Mouse (Mus musculus): ENCODE results near the gene Gdf15. TPM values are rescaled to one million over a fixed set of nuclear protein-coding genes. Genes with fewer than 3 reads are reported as not detected.

The Gdf15 gene
- total and polyA plus RNA-seq, 2 experiments from 2014 or later, result 0.22 to 0.26 TPM

DNA sequence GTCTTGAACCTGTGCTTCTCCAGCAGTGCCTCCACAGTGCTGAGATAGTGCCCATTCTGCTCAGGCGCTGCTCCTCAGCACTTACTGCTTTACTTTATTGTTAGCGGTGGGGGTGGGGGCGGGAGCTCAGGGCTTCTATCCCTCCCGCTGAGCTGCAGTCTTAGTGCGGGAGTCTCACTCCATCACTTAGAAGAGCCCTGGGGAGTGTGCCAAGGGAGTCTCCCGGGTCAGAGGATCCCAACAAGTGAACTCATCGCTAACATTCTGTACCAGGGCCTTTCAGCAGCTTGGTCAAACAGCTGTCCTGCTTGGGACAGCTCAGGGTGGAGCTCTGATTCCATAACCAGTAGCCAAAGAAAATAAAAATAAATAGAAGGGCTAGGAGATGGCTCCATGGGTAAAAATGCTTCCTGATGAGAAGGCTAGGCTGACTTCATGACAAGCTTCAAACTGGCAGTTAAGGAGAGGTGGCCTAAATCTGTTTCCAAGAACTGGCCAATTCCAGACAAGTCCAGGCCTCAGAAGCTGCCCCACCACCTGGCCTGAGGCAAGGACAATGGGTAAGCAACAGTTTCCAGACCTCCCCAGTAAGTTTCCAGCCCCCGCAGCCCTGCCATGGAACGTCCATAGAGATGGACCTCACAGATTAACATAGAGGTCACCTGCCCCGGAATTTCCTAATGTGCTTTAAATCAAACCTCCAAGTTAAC, 39.5 kb upstream of the Gdf15 start:
- no peaks in the 10 kb centered on the region for H3K27me3 ChIP-seq (ENCODE audit: insufficient read depth, low read length)
- TF ChIP-seq CTCF (IDR thresholded peaks at IDR 0.05), result no peak
- DNase-seq (ENCODE audit: low spot score), result no peak
- H3K9ac ChIP-seq (replicated peaks; ENCODE audit: low read length, poor library complexity, severe bottlenecking), result no peak overlapping the region
- peaks cover 8% of the 10 kb centered on the region; the same call in 1 of the 2 replicates for H3K4me1 ChIP-seq (ENCODE audit: insufficient read depth, low read length)
- no peak overlapping the region for H3K4me3 ChIP-seq (ENCODE audit: low read depth, low read length)
- no peak for ATAC-seq (ENCODE audit: low FRiP score)
- H3K36me3 ChIP-seq (ENCODE audit: insufficient read depth, low read length), result no peaks in the 10 kb centered on the region
- WGBS, result 55% methylated on average over 10 of the region's 10 CpGs
- no peaks in the 10 kb centered on the region for H3K9me3 ChIP-seq (ENCODE audit: low read length)
- no peak overlapping the region for H3K4me2 ChIP-seq (ENCODE audit: low read depth, low read length, poor library complexity, severe bottlenecking)
- H3K27ac ChIP-seq (ENCODE audit: low read depth, low read length), result peak overlapping the region; percentile 96; the same call in 1 of the 2 replicates

GRCm38 (mm10) chr8:70667071-70667470, 34.8 kb upstream of the Gdf15 start:
- H3K27me3 ChIP-seq (ENCODE audit: insufficient read depth, low read length), result no peaks in the 10 kb centered on the region
- H3K27ac ChIP-seq (ENCODE audit: low read depth, low read length), result no peak overlapping the region
- H3K9ac ChIP-seq (replicated peaks; ENCODE audit: low read length, poor library complexity, severe bottlenecking), result no peak overlapping the region
- H3K9me3 ChIP-seq (ENCODE audit: low read length), result no peaks in the 10 kb centered on the region
- no peaks in the 10 kb centered on the region for H3K36me3 ChIP-seq (ENCODE audit: insufficient read depth, low read length)
- DNase-seq (ENCODE audit: low spot score), result peak; percentile 49
- no peaks in the 10 kb centered on the region for H3K4me1 ChIP-seq (ENCODE audit: insufficient read depth, low read length)
- TF ChIP-seq CTCF (IDR thresholded peaks at IDR 0.05), result no peak
- WGBS, result 66% methylated on average over 5 of the region's 5 CpGs
- H3K4me2 ChIP-seq (ENCODE audit: low read depth, low read length, poor library complexity, severe bottlenecking), result no peak overlapping the region
- no peak overlapping the region for H3K4me3 ChIP-seq (ENCODE audit: low read depth, low read length)
- ATAC-seq (ENCODE audit: low FRiP score), result no peak

GRCm38 (mm10) chr8:70665599-70665998, 33.3 kb upstream of the Gdf15 start:
- TF ChIP-seq CTCF (IDR thresholded peaks at IDR 0.05), result no peak
- Histone ChIP-seq H3K9me3 (ENCODE audit: low read length) (no peaks in the 10 kb centered on the region), H3K9ac (replicated peaks; ENCODE audit: low read length, poor library complexity, severe bottlenecking) (no peak overlapping the region), H3K4me1 (ENCODE audit: insufficient read depth, low read length) (no peaks in the 10 kb centered on the region), H3K4me3 (ENCODE audit: low read depth, low read length) (no peak overlapping the region), H3K27ac (ENCODE audit: low read depth, low read length) (no peak overlapping the region), H3K27me3 (ENCODE audit: insufficient read depth, low read length) (no peaks in the 10 kb centered on the region), H3K36me3 (ENCODE audit: insufficient read depth, low read length) (no peaks in the 10 kb centered on the region), H3K4me2 (ENCODE audit: low read depth, low read length, poor library complexity, severe bottlenecking) (no peak overlapping the region)
- DNase-seq (ENCODE audit: low spot score) (no peak), ATAC-seq (ENCODE audit: low FRiP score) (no peak)
- WGBS, result 79% methylated on average over 2 of the region's 2 CpGs

- Histone ChIP-seq H3K4me2 (ENCODE audit: low read depth, low read length, poor library complexity, severe bottlenecking) (no peak overlapping the region), H3K9me3 (ENCODE audit: low read length) (no peaks in the 10 kb centered on the region), H3K27me3 (ENCODE audit: insufficient read depth, low read length) (no peaks in the 10 kb centered on the region), H3K36me3 (ENCODE audit: insufficient read depth, low read length) (no peaks in the 10 kb centered on the region), H3K27ac (ENCODE audit: low read depth, low read length) (no peak overlapping the region), H3K4me1 (ENCODE audit: insufficient read depth, low read length) (no peaks in the 10 kb centered on the region), H3K4me3 (ENCODE audit: low read depth, low read length) (no peak overlapping the region), H3K9ac (replicated peaks; ENCODE audit: low read length, poor library complexity, severe bottlenecking) (no peak overlapping the region)
- WGBS, result 79% methylated on average over 3 of the region's 3 CpGs
- ATAC-seq (ENCODE audit: low FRiP score), result no peak
- no peak for TF ChIP-seq CTCF (IDR thresholded peaks at IDR 0.05)
- no peak for DNase-seq (ENCODE audit: low spot score)
Measured at GRCm38 (mm10) chr8:70664631-70665030, 32.4 kb upstream of the Gdf15 start.

- Histone ChIP-seq H3K27me3 (ENCODE audit: insufficient read depth, low read length) (no peaks in the 10 kb centered on the region), H3K9me3 (ENCODE audit: low read length) (no peaks in the 10 kb centered on the region), H3K4me1 (ENCODE audit: insufficient read depth, low read length) (peaks cover 2% of the 10 kb centered on the region; the same call in 1 of the 2 replicates), H3K27ac (ENCODE audit: low read depth, low read length) (0 out of 2 replicates have a peak overlapping the region, but pooled peaks have one; percentile 18), H3K4me2 (ENCODE audit: low read depth, low read length, poor library complexity, severe bottlenecking) (no peak overlapping the region), H3K4me3 (ENCODE audit: low read depth, low read length) (no peak overlapping the region), H3K9ac (replicated peaks; ENCODE audit: low read length, poor library complexity, severe bottlenecking) (no peak overlapping the region), H3K36me3 (ENCODE audit: insufficient read depth, low read length) (no peaks in the 10 kb centered on the region)
- DNase-seq (ENCODE audit: low spot score), result peak; percentile 72
- no peak for TF ChIP-seq CTCF (IDR thresholded peaks at IDR 0.05)
- ATAC-seq (ENCODE audit: low FRiP score), result no peak
- WGBS, result 29% methylated on average over 4 of the region's 4 CpGs
Measured at GRCm38 (mm10) chr8:70663691-70664090, 31.4 kb upstream of the Gdf15 start.

DNA sequence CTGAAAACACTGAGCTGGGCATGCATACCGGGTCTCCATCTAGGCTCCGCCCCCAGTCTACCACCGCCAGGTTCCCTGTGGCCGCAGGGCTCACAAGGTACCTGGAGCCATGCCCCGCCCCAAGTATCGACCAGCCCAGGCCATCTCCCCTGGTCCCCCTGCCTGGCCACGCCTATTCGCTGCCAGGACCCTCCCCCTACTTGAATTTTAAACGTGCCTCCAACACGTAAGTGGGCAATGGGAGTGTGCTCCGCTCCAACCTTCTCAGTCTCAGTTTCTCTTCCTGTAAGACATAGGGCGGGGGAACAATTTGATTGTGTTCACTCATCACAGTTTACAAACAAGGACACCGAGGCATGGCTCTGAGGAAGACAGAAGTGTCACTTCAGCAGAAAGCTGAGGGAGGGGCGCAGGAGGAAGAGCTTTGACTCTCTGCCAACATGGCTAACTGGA, 28.0 kb upstream of the Gdf15 start, which contains the start of gene Pgpep1:
Gene Pgpep1, minus strand, starts transcription at position 116 of the 453 bp plus-strand sequence.
- Histone ChIP-seq H3K27ac (ENCODE audit: low read depth, low read length) (peak within 1 kb of the TSS; percentile 44; the same call in 1 of the 2 replicates), H3K4me3 (ENCODE audit: low read depth, low read length) (peak within 1 kb of the TSS; percentile 64), H3K4me2 (ENCODE audit: low read depth, low read length, poor library complexity, severe bottlenecking) (peak within 1 kb of the TSS; percentile 92), H3K4me1 (ENCODE audit: insufficient read depth, low read length) (peaks cover 4% of the 10 kb centered on the region; the same call in 1 of the 2 replicates), H3K27me3 (ENCODE audit: insufficient read depth, low read length) (no peaks in the 10 kb centered on the region), H3K9me3 (ENCODE audit: low read length) (no peaks in the 10 kb centered on the region), H3K9ac (replicated peaks; ENCODE audit: low read length, poor library complexity, severe bottlenecking) (peak within 1 kb of the TSS; percentile 75), H3K36me3 (ENCODE audit: insufficient read depth, low read length) (peaks cover 6% of the 10 kb centered on the region; the same call in 1 of the 2 replicates)
- TF ChIP-seq CTCF (IDR thresholded peaks at IDR 0.05), result no peak
- WGBS, result 5% methylated on average over 14 of the region's 14 CpGs
- DNase-seq (ENCODE audit: low spot score) (peak; percentile 33), ATAC-seq (ENCODE audit: low FRiP score) (peak; percentile 55; the same call in 1 of the 2 replicates)

All from midbrain, postnatal 0 days (tissue).